Mouse (Mus musculus): ENCODE data around the gene Tmem267. TPM values are rescaled to one million over a fixed set of nuclear protein-coding genes. Genes with fewer than 3 reads are reported as not detected.
"Not testable (repeated sequence)": the region's sequence is repeated elsewhere in the genome, so short reads cannot be mapped to it uniquely, and the experiment has no call there.

Gene Tmem267
- total and polyA plus RNA-seq, 3 experiments: 9.2 to 31.3 (median 26.0) TPM

DNA sequence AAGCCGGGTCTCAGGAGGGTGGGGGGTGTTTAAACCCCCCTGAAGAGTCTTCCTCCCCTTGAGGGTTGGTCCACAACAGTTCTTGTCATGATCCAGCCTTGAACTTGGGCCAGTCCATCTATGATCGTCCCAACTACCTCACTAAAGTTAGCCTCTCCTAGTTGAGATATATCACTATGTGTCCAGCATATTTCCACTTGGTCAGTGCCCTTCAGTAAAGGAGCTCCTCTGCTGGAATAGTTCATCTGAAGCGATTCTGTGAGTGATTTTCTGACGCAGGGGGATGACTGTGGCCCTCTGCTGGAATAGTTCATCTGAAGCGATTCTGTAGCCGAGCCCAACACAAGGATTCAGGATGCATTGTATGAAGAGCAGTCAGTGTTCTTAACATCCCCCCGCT lies 485 bp upstream of the Tmem267 start:
- in situ Hi-C loops (cut with MboI; ENCODE audit: low pct_ligation_motif_present, low pct_unique_long_range_greater_than_20kb, low sequenced_read_pairs): no loop called here
- Histone ChIP-seq H3K27ac (ENCODE audit: insufficient read depth, low read depth) (no peak overlapping the region), H3K4me2 (ENCODE audit: insufficient read depth, low read depth, poor library complexity, severe bottlenecking) (no peak overlapping the region), H3K79me2 (replicated peaks; ENCODE audit: control insufficient read depth, extremely low read depth, insufficient read depth, poor library complexity, severe bottlenecking) (no peaks in the 10 kb centered on the region), H3K36me3 (replicated peaks in 1 of 2; ENCODE audit: control insufficient read depth in 1 of 2, insufficient read depth in 1 of 2, low read length in 1 of 2) (peaks cover 12 to 39% of the 10 kb centered on the region in 2 experiments), H3K4me1 (ENCODE audit: control insufficient read depth in 1 of 2, insufficient read depth in 2 of 2) (no peaks in the 10 kb centered on the region), H3K9ac (ENCODE audit: insufficient read depth, low read depth) (no peak overlapping the region), H3K4me3 (replicated peaks in 1 of 3; ENCODE audit: low read depth in 2 of 3, low read length in 2 of 3, poor library complexity in 1 of 3) (no peak overlapping the region), H3K27me3 (replicated peaks) (no peaks in the 10 kb centered on the region), H3K9me3 (replicated peaks; ENCODE audit: low read length) (peaks cover 10% of the 10 kb centered on the region)
- dilution Hi-C loops (cut with MboI; ENCODE audit: extremely low pct_ligation_motif_present, extremely low pct_unique_long_range_greater_than_20kb, low sequenced_read_pairs): no loop called here
- TF ChIP-seq BHLHE40 (IDR thresholded peaks at IDR 0.05; ENCODE audit: low read depth, low read length) (no peak), CHD2 (IDR thresholded peaks at IDR 0.05; ENCODE audit: low read length) (no peak)
- no peak for DNase-seq (ENCODE audit: extremely low read depth)

- dilution Hi-C loops (cut with MboI; ENCODE audit: extremely low pct_ligation_motif_present, extremely low pct_unique_long_range_greater_than_20kb, low sequenced_read_pairs); DNase-seq (ENCODE audit: extremely low read depth); H3K4me2 ChIP-seq (ENCODE audit: insufficient read depth, low read depth, poor library complexity, severe bottlenecking); H3K36me3 ChIP-seq (replicated peaks in 1 of 2; ENCODE audit: control insufficient read depth in 1 of 2, insufficient read depth in 1 of 2, low read length in 1 of 2); H3K27me3 ChIP-seq (replicated peaks); in situ Hi-C loops (cut with MboI; ENCODE audit: low pct_ligation_motif_present, low pct_unique_long_range_greater_than_20kb, low sequenced_read_pairs); H3K79me2 ChIP-seq (replicated peaks; ENCODE audit: control insufficient read depth, extremely low read depth, insufficient read depth, poor library complexity, severe bottlenecking); H3K4me3 ChIP-seq (replicated peaks in 1 of 3; ENCODE audit: low read depth in 2 of 3, low read length in 2 of 3, poor library complexity in 1 of 3); H3K9ac ChIP-seq (ENCODE audit: insufficient read depth, low read depth); H3K4me1 ChIP-seq (ENCODE audit: control insufficient read depth in 1 of 2, insufficient read depth in 2 of 2); H3K27ac ChIP-seq (ENCODE audit: insufficient read depth, low read depth): not testable (repeated sequence)
- H3K9me3 ChIP-seq (replicated peaks; ENCODE audit: low read length): peaks cover 10% of the 10 kb centered on the region
Measured at GRCm38 (mm10) chr13:119492083-119492482, 4.2 kb downstream of the Tmem267 start.

- in situ Hi-C loops (cut with MboI; ENCODE audit: low pct_ligation_motif_present, low pct_unique_long_range_greater_than_20kb, low sequenced_read_pairs); H3K4me3 ChIP-seq (replicated peaks in 1 of 3; ENCODE audit: low read depth in 2 of 3, low read length in 2 of 3, poor library complexity in 1 of 3); H3K27ac ChIP-seq (ENCODE audit: insufficient read depth, low read depth); H3K27me3 ChIP-seq (replicated peaks); H3K36me3 ChIP-seq (replicated peaks in 1 of 2; ENCODE audit: control insufficient read depth in 1 of 2, insufficient read depth in 1 of 2, low read length in 1 of 2); dilution Hi-C loops (cut with MboI; ENCODE audit: extremely low pct_ligation_motif_present, extremely low pct_unique_long_range_greater_than_20kb, low sequenced_read_pairs); H3K9ac ChIP-seq (ENCODE audit: insufficient read depth, low read depth); DNase-seq (ENCODE audit: extremely low read depth); H3K4me1 ChIP-seq (ENCODE audit: control insufficient read depth in 1 of 2, insufficient read depth in 2 of 2); H3K4me2 ChIP-seq (ENCODE audit: insufficient read depth, low read depth, poor library complexity, severe bottlenecking); H3K79me2 ChIP-seq (replicated peaks; ENCODE audit: control insufficient read depth, extremely low read depth, insufficient read depth, poor library complexity, severe bottlenecking); H3K9me3 ChIP-seq (replicated peaks; ENCODE audit: low read length): not testable (repeated sequence)
Measured at GRCm38 (mm10) chr13:119494938-119495337, 7.1 kb downstream of the Tmem267 start.

GRCm38 (mm10) chr13:119596321-119597211 lies 108.7 kb downstream of the Tmem267 start:
- peak; percentile 97 for DNase-seq (ENCODE audit: extremely low read depth)
- H3K36me3 ChIP-seq (replicated peaks in 1 of 2; ENCODE audit: control insufficient read depth in 1 of 2, insufficient read depth in 1 of 2, low read length in 1 of 2); H3K4me2 ChIP-seq (ENCODE audit: insufficient read depth, low read depth, poor library complexity, severe bottlenecking); dilution Hi-C loops (cut with MboI; ENCODE audit: extremely low pct_ligation_motif_present, extremely low pct_unique_long_range_greater_than_20kb, low sequenced_read_pairs); H3K27me3 ChIP-seq (replicated peaks); H3K27ac ChIP-seq (ENCODE audit: insufficient read depth, low read depth); H3K4me3 ChIP-seq (replicated peaks in 1 of 3; ENCODE audit: low read depth in 2 of 3, low read length in 2 of 3, poor library complexity in 1 of 3); H3K9ac ChIP-seq (ENCODE audit: insufficient read depth, low read depth); H3K4me1 ChIP-seq (ENCODE audit: control insufficient read depth in 1 of 2, insufficient read depth in 2 of 2); H3K79me2 ChIP-seq (replicated peaks; ENCODE audit: control insufficient read depth, extremely low read depth, insufficient read depth, poor library complexity, severe bottlenecking); H3K9me3 ChIP-seq (replicated peaks; ENCODE audit: low read length); in situ Hi-C loops (cut with MboI; ENCODE audit: low pct_ligation_motif_present, low pct_unique_long_range_greater_than_20kb, low sequenced_read_pairs): not testable (repeated sequence)
- TF ChIP-seq MXI1 (IDR thresholded peaks at IDR 0.05; ENCODE audit: low read depth, low read length): peak; percentile 52; the same call in 1 of the 2 replicates
- TF ChIP-seq TCF12 (IDR thresholded peaks at IDR 0.05; ENCODE audit: low read depth, low read length): 0 out of 2 replicates have a peak, but pooled peaks have one; percentile 31
- TF ChIP-seq ELF1 (IDR thresholded peaks at IDR 0.05; ENCODE audit: low read depth, low read length): 0 out of 2 replicates have a peak, but pooled peaks have one; percentile 11
- TF ChIP-seq NRF1 (IDR thresholded peaks at IDR 0.05; ENCODE audit: low read depth, low read length): peak; percentile 44

GRCm38 (mm10) chr13:119598466-119598865 lies 110.6 kb downstream of the Tmem267 start:
- H3K27me3 ChIP-seq (replicated peaks); H3K79me2 ChIP-seq (replicated peaks; ENCODE audit: control insufficient read depth, extremely low read depth, insufficient read depth, poor library complexity, severe bottlenecking); H3K4me3 ChIP-seq (replicated peaks in 1 of 3; ENCODE audit: low read depth in 2 of 3, low read length in 2 of 3, poor library complexity in 1 of 3); H3K9me3 ChIP-seq (replicated peaks; ENCODE audit: low read length); H3K27ac ChIP-seq (ENCODE audit: insufficient read depth, low read depth); H3K4me1 ChIP-seq (ENCODE audit: control insufficient read depth in 1 of 2, insufficient read depth in 2 of 2); dilution Hi-C loops (cut with MboI; ENCODE audit: extremely low pct_ligation_motif_present, extremely low pct_unique_long_range_greater_than_20kb, low sequenced_read_pairs); in situ Hi-C loops (cut with MboI; ENCODE audit: low pct_ligation_motif_present, low pct_unique_long_range_greater_than_20kb, low sequenced_read_pairs); H3K9ac ChIP-seq (ENCODE audit: insufficient read depth, low read depth); H3K4me2 ChIP-seq (ENCODE audit: insufficient read depth, low read depth, poor library complexity, severe bottlenecking); H3K36me3 ChIP-seq (replicated peaks in 1 of 2; ENCODE audit: control insufficient read depth in 1 of 2, insufficient read depth in 1 of 2, low read length in 1 of 2): not testable (repeated sequence)
- peak; percentile 41 for DNase-seq (ENCODE audit: extremely low read depth)
